11 mouse cellular contexts compared by ENCODE assay signal in genomic region chr10:69690961-69691451, GRCm38 (mm10).
DNase-seq lines count a peak whose midpoint lies in the region; ATAC-seq lines count a peak whose summit lies in the region.
"Had no signal": no experiment of that assay in that cellular context is flagged by ENCODE, and none has a peak within 500 bp of the region (broad histone marks: within the 10 kb centered on the region; RNA-seq: fewer than 3 reads in every experiment).

No protein-coding gene starts in this region.

- no peak overlapping the region for H3K27ac ChIP-seq in kidney, embryonic 14.5 days (ENCODE audit: low read depth, low read length)
- no peak overlapping the region for H3K27ac ChIP-seq in embryonic facial prominence, embryonic 14.5 days (replicated peaks; ENCODE audit: low read depth, low read length)
- peak overlapping the region; percentile 82 for H3K27ac ChIP-seq in hindbrain, embryonic 13.5 days
- peak overlapping the region; percentile 79 for H3K27ac ChIP-seq in midbrain, embryonic 12.5 days (replicated peaks)

- H3K36me3 ChIP-seq in kidney, embryonic 14.5 days (ENCODE audit: control insufficient read depth, insufficient read depth, low read length) = no peaks in the 10 kb centered on the region
- H3K36me3 ChIP-seq in embryonic facial prominence, embryonic 14.5 days (ENCODE audit: control insufficient read depth, insufficient read depth, low read length) = no peaks in the 10 kb centered on the region
- no peaks in the 10 kb centered on the region for H3K36me3 ChIP-seq in hindbrain, embryonic 13.5 days
- H3K36me3 ChIP-seq in midbrain, embryonic 12.5 days = no peaks in the 10 kb centered on the region

- no peaks in the 10 kb centered on the region for H3K27me3 ChIP-seq in kidney, embryonic 14.5 days (ENCODE audit: control insufficient read depth, insufficient read depth, low read length)
- no peaks in the 10 kb centered on the region for H3K27me3 ChIP-seq in embryonic facial prominence, embryonic 14.5 days (replicated peaks; ENCODE audit: control insufficient read depth, insufficient read depth, low read length)
- H3K27me3 ChIP-seq in hindbrain, embryonic 13.5 days = no peaks in the 10 kb centered on the region
- H3K27me3 ChIP-seq in midbrain, embryonic 12.5 days = no peaks in the 10 kb centered on the region

- 20% methylated on average over 6 of the region's 6 CpGs for WGBS in kidney, embryonic 14.5 days
- 36% methylated on average over 6 of the region's 6 CpGs for WGBS in embryonic facial prominence, embryonic 14.5 days
- WGBS in hindbrain, embryonic 13.5 days = 22% methylated on average over 6 of the region's 6 CpGs
- 13% methylated on average over 6 of the region's 6 CpGs for WGBS in midbrain, embryonic 12.5 days

- no peak for DNase-seq in kidney, postnatal 25 days
- no peak for DNase-seq in embryonic facial prominence, embryonic 14.5 days (ENCODE audit: low spot score)
- no peak for DNase-seq in gastrocnemius, postnatal 25 days
- DNase-seq in left cerebral cortex, adult 8-10 months (ENCODE audit: low spot score in 2 of 2) = no peak
- no peak for DNase-seq in gastrocnemius, postnatal 4 days (ENCODE audit: low spot score in 2 of 2)
- DNase-seq: adrenal gland, postnatal 36 days; gastrocnemius, postnatal 14 days; thymus, adult 18-20 months had no signal

- no peak overlapping the region for H3K4me3 ChIP-seq in kidney, embryonic 14.5 days (ENCODE audit: low read length)
- H3K4me3 ChIP-seq in embryonic facial prominence, embryonic 14.5 days (ENCODE audit: low read depth, low read length) = no peak overlapping the region
- peak overlapping the region; percentile 9; the same call in 1 of the 2 replicates for H3K4me3 ChIP-seq in hindbrain, embryonic 13.5 days
- peak overlapping the region; percentile 23 for H3K4me3 ChIP-seq in midbrain, embryonic 12.5 days

- no peak overlapping the region for H3K9ac ChIP-seq in kidney, embryonic 14.5 days (ENCODE audit: low read depth, low read length)
- H3K9ac ChIP-seq in embryonic facial prominence, embryonic 14.5 days (ENCODE audit: low read depth, low read length) = peak overlapping the region; percentile 19; the same call in 1 of the 2 replicates
- H3K9ac ChIP-seq in hindbrain, embryonic 13.5 days = peak overlapping the region; percentile 58
- H3K9ac ChIP-seq in midbrain, embryonic 12.5 days (replicated peaks) = no peak overlapping the region

- peak overlapping the region; percentile 34 for H3K4me2 ChIP-seq in kidney, embryonic 14.5 days (replicated peaks; ENCODE audit: low read depth, low read length)
- peak overlapping the region; percentile 24; the same call in 1 of the 2 replicates for H3K4me2 ChIP-seq in embryonic facial prominence, embryonic 14.5 days (ENCODE audit: low read depth, low read length)
- H3K4me2 ChIP-seq in hindbrain, embryonic 13.5 days = peak overlapping the region; percentile 50
- H3K4me2 ChIP-seq in midbrain, embryonic 12.5 days (replicated peaks) = peak overlapping the region; percentile 48

- ATAC-seq in kidney, embryonic 14.5 days (ENCODE audit: low FRiP score, low TSS enrichment) = no peak
- ATAC-seq in embryonic facial prominence, embryonic 14.5 days (ENCODE audit: low read depth) = no peak
- ATAC-seq in hindbrain, embryonic 13.5 days (ENCODE audit: low FRiP score) = peak; percentile 60
- peak; percentile 48; the same call in 1 of the 2 replicates for ATAC-seq in midbrain, embryonic 12.5 days (ENCODE audit: low FRiP score, low read depth)

- H3K4me1 ChIP-seq in kidney, embryonic 14.5 days (ENCODE audit: control insufficient read depth, insufficient read depth, low read length) = peaks cover 8% of the 10 kb centered on the region; the same call in 1 of the 2 replicates
- peaks cover 11% of the 10 kb centered on the region for H3K4me1 ChIP-seq in embryonic facial prominence, embryonic 14.5 days (ENCODE audit: control insufficient read depth, insufficient read depth, low read length)
- peaks cover 31% of the 10 kb centered on the region for H3K4me1 ChIP-seq in hindbrain, embryonic 13.5 days (replicated peaks)
- peaks cover 16% of the 10 kb centered on the region for H3K4me1 ChIP-seq in midbrain, embryonic 12.5 days

- H3K9me3 ChIP-seq in kidney, embryonic 14.5 days (ENCODE audit: control insufficient read depth, low read length) = no peaks in the 10 kb centered on the region
- no peaks in the 10 kb centered on the region for H3K9me3 ChIP-seq in embryonic facial prominence, embryonic 14.5 days (ENCODE audit: control insufficient read depth, low read length)
- H3K9me3 ChIP-seq in hindbrain, embryonic 13.5 days = no peaks in the 10 kb centered on the region
- H3K9me3 ChIP-seq in midbrain, embryonic 12.5 days = no peaks in the 10 kb centered on the region

Comparison
In these comparisons a context has a peak if more than half of its experiments do, and no peak if none do; other contexts are left out.
1. ATAC-seq: peak in hindbrain, embryonic 13.5 days (single experiment) and midbrain, embryonic 12.5 days (single experiment); none in kidney, embryonic 14.5 days (single experiment) and embryonic facial prominence, embryonic 14.5 days (single experiment).
2. H3K27ac ChIP-seq: peak in hindbrain, embryonic 13.5 days (single experiment) and midbrain, embryonic 12.5 days (single experiment); none in kidney, embryonic 14.5 days (single experiment) and embryonic facial prominence, embryonic 14.5 days (single experiment).
3. H3K4me3 ChIP-seq: peak in hindbrain, embryonic 13.5 days (single experiment) and midbrain, embryonic 12.5 days (single experiment); none in kidney, embryonic 14.5 days (single experiment) and embryonic facial prominence, embryonic 14.5 days (single experiment).
4. H3K9ac ChIP-seq: peak in embryonic facial prominence, embryonic 14.5 days (single experiment) and hindbrain, embryonic 13.5 days (single experiment); none in kidney, embryonic 14.5 days (single experiment) and midbrain, embryonic 12.5 days (single experiment).
5. Peak in every context shown above with its lines, with median percentiles within 50 percentile points of each other: H3K4me2 ChIP-seq.